Mouse (Mus musculus) embryonic facial prominence, embryonic 14.5 days (tissue): ENCODE results near the gene Lzts3. TPM values are rescaled to one million over a fixed set of nuclear protein-coding genes. Genes with fewer than 3 reads are reported as not detected.
A peak's percentile ranks its signal among the peaks of the same experiment; 100 is the strongest.

Experiments used
- ATAC-seq: fragments of 200-750 bp; cut with Nextera tagmentation; 2 replicates; pipeline ENCODE4 v1.8.0; 2017; ENCODE audit warnings: low read depth, moderate number of reproducible peaks, moderate TSS enrichment
- DNase-seq: peaks from one replicate; pipeline ENCODE4 v3.0.0-alpha.2; 2015; ENCODE audit warnings: low spot score
- H3K27ac ChIP-seq: fragments of 300-500 bp; sonication (generic); replicated peaks from 2 replicates; pipeline ENCODE4 v1.5.1; 2014; ENCODE audit warnings: low read depth, mild to moderate bottlenecking, low read length, moderate library complexity
- H3K27me3 ChIP-seq: fragments of 300-500 bp; sonication (generic); replicated peaks from 2 replicates; pipeline ENCODE4 v1.6.1; 2014; ENCODE audit warnings: low read length; ENCODE audit not compliant: control insufficient read depth, insufficient read depth
- H3K36me3 ChIP-seq: fragments of 300-500 bp; sonication (generic); 2 replicates; pipeline ENCODE4 v1.6.1; 2014; ENCODE audit warnings: low read length, mixed read lengths; ENCODE audit not compliant: control insufficient read depth, insufficient read depth
- H3K4me1 ChIP-seq: fragments of 300-500 bp; sonication (generic); 2 replicates; pipeline ENCODE4 v1.6.1; 2014; ENCODE audit warnings: antibody characterized with exemption, low read length; ENCODE audit not compliant: control insufficient read depth, insufficient read depth
- H3K4me2 ChIP-seq: fragments of 300-500 bp; sonication (generic); 2 replicates; pipeline ENCODE4 v1.6.1; 2014; ENCODE audit warnings: low read depth, mild to moderate bottlenecking, low read length, moderate library complexity, mixed read lengths
- H3K4me3 ChIP-seq: fragments of 300-500 bp; sonication (generic); 2 replicates; pipeline ENCODE4 v1.5.1; 2014; ENCODE audit warnings: low read depth, mild to moderate bottlenecking, low read length
- H3K9ac ChIP-seq: fragments of 300-500 bp; sonication (generic); 2 replicates; pipeline ENCODE4 v1.6.1; 2014; ENCODE audit warnings: low read depth, mild to moderate bottlenecking, low read length, moderate library complexity, mixed read lengths
- H3K9me3 ChIP-seq: fragments of 300-500 bp; sonication (generic); 2 replicates; pipeline ENCODE4 v1.6.1; 2016; ENCODE audit warnings: low read length; ENCODE audit not compliant: control insufficient read depth
- WGBS: fragments of 180-500 bp; shearing (Covaris S2); extraction: QIAGEN DNeasy Blood & Tissue Kit; methylation state at CpG from one replicate; pipeline ENCODE4 v1.1.7; 2014; 5-methylcytosine and 5-hydroxymethylcytosine counted together
- polyA plus RNA-seq: library from polyadenylated mRNA; unstranded; fragments of >200 nt; fragmentation: Nextera tagmentation; extraction: Ambion mirVana; gene quantifications from 2 replicates; pipeline ENCODE4 v1.2.1, GENCODE M21; 2014

Lzts3 gene
- polyA plus RNA-seq, result 1.6 and 1.8 TPM in 2 replicates

DNA sequence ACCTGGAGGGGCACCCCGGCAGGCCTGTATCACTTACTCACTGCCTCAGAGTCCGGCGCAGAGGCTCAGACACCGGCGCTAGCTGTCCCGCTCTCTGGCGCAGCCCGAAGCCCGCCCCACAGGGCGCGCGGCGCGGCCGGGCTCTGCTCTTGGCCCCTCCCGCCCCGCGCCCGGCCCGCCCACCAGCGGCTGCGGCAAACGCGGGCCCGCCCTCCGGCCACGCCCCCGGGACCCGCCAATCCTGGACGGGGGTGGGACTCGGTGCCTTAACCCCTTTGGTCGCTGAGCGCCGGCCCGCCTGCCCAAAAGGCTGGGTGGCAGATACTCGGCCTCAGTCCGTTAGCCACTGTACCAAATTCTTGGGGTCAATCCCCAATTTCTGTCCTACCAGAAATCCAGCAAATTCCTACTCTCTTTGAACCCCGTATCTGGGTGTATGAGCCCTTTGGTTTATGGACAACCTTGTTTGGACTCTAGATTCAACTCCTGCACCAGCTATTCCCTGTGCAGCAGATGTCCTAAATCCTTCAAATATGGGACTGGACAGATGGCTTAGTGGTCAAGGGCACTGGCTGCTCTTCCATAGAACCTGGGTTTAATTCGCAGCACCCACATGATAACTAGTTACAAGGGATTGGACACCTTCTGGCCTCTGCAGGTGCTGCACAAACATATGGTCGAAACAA lies at the start of gene Lzts3:
Lzts3 (minus strand) TSS at position 120 of the 686 bp plus-strand sequence.
- ATAC-seq (peak; percentile 93), DNase-seq (peak; percentile 95)
- no peaks in the 10 kb centered on the region for H3K36me3 ChIP-seq
- no peak within 1 kb of the TSS for H3K27ac ChIP-seq
- peak within 1 kb of the TSS; percentile 76 for H3K4me3 ChIP-seq
- peaks cover 9% of the 10 kb centered on the region; the same call in 1 of the 2 replicates for H3K4me1 ChIP-seq
- peak within 1 kb of the TSS; percentile 74 for H3K9ac ChIP-seq
- no peaks in the 10 kb centered on the region for H3K9me3 ChIP-seq
- peaks cover 2% of the 10 kb centered on the region for H3K27me3 ChIP-seq
- peak within 1 kb of the TSS; percentile 96 for H3K4me2 ChIP-seq
- WGBS, result 5% methylated on average over 20 of the region's 40 CpGs

DNA sequence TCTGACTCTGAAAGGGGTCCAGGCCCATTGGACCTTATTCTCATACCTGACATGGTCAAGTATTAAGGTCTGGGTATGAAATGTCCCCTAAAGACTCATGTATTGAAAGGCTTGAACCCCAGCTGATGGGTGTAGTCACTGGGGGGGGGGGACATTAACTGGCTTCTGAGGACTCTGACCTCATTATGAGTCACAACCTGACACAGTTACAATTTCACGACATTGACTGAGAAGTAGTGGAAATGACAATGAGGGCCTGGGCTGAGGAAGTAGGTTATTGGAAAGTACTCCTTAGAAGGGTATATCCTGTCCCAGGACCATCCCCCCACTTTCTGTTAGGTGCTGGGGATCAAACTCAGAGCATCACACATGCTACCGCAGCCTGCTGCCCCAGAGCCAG lies 46.4 kb upstream of the Lzts3 start:
- no peak for ATAC-seq
- WGBS, result 83% methylated on average over 2 of the region's 2 CpGs
- no peaks in the 10 kb centered on the region for H3K27me3 ChIP-seq

DNA sequence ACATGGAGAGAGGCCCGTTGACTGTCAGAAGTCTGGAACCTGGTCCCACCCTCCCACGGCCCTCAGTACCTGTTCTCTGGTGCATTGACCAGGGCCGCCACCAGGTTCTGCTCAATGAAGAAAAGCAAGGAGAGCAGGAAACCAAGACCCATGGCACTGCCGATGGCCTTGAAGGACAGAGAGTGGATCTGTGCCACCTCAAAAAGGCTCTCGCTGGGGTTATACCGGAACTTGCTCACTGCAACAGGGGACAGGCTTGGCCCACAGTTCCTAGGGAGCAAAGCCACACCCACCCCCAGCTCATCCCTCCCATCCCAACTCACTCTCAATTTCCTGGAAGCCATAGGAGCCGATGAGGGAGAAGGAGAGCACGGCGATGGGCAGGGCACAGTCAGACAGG lies 42.8 kb upstream of the Lzts3 start:
- H3K4me1 ChIP-seq, result no peaks in the 10 kb centered on the region
- H3K9ac ChIP-seq, result no peak overlapping the region
- DNase-seq, result no peak
- H3K4me3 ChIP-seq, result no peak overlapping the region
- H3K36me3 ChIP-seq, result peaks cover 43% of the 10 kb centered on the region
- no peak overlapping the region for H3K4me2 ChIP-seq
- no peaks in the 10 kb centered on the region for H3K9me3 ChIP-seq
- no peak overlapping the region for H3K27ac ChIP-seq
- no peaks in the 10 kb centered on the region for H3K27me3 ChIP-seq
- ATAC-seq, result no peak
- WGBS, result 92% methylated on average over 9 of the region's 9 CpGs

More for the DNA sequence above, 46.4 kb upstream of the Lzts3 start:
- no peaks in the 10 kb centered on the region for H3K9me3 ChIP-seq
- H3K36me3 ChIP-seq, result peaks cover 10% of the 10 kb centered on the region; the same call in 1 of the 2 replicates
- no peak for DNase-seq
- H3K9ac ChIP-seq, result no peak overlapping the region
- H3K4me3 ChIP-seq, result no peak overlapping the region
- H3K27ac ChIP-seq, result no peak overlapping the region
- H3K4me2 ChIP-seq, result no peak overlapping the region
- H3K4me1 ChIP-seq, result no peaks in the 10 kb centered on the region

DNA sequence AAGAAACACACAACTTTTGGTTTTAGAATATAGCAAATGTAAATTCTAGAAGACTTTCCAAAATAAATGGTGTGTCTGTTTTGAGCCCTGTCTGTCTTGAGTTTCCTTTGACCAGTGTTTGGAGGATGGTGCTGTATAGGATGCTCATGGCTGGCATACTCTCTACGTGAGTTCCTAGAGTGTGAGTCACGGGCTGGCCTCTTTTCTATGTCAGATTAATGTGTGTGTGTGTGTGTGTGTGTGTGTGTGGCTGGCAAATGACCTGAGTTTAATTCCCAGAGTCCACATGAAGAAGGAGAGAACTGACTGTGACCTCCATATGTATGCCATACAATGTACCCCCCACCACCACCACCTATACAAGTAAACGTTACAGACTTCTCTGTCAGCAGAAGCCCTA lies 38.9 kb upstream of the Lzts3 start:
- H3K9ac ChIP-seq, result no peak overlapping the region
- H3K27me3 ChIP-seq, result no peaks in the 10 kb centered on the region
- no peaks in the 10 kb centered on the region for H3K4me1 ChIP-seq
- DNase-seq (no peak), ATAC-seq (no peak)
- H3K4me2 ChIP-seq, result no peak overlapping the region
- H3K36me3 ChIP-seq, result peaks cover 81% of the 10 kb centered on the region
- no peak overlapping the region for H3K4me3 ChIP-seq
- H3K27ac ChIP-seq, result no peak overlapping the region
- 84% methylated on average over 3 of the region's 3 CpGs for WGBS
- H3K9me3 ChIP-seq, result no peaks in the 10 kb centered on the region

DNA sequence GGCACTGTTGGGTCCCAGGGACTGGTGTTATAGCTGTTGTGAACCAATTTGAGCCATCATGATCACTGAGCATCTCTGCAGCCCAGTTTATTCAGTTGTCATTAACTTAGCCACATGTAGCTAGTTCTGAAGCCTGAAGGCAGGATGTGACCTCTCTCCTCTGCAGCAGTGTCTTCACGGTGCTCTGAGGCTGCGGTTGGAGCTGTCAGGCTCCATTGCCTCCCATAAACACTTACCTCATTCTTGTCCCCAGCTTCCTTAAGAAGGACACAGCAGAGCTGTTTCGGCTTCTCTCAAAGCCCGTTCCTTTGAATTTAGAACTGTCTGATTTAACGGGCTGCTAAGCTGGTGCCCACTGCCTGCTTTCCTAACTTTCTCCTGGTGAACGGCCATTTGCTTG lies 37.3 kb upstream of the Lzts3 start:
- H3K4me1 ChIP-seq, result no peaks in the 10 kb centered on the region
- ATAC-seq (no peak), DNase-seq (no peak)
- peaks cover 94% of the 10 kb centered on the region for H3K36me3 ChIP-seq
- no peak overlapping the region for H3K4me3 ChIP-seq
- no peaks in the 10 kb centered on the region for H3K27me3 ChIP-seq
- 90% methylated on average over 6 of the region's 6 CpGs for whole genome bisulfite sequencing
- H3K4me2 ChIP-seq, result no peak overlapping the region
- no peak overlapping the region for H3K27ac ChIP-seq
- no peaks in the 10 kb centered on the region for H3K9me3 ChIP-seq
- no peak overlapping the region for H3K9ac ChIP-seq

DNA sequence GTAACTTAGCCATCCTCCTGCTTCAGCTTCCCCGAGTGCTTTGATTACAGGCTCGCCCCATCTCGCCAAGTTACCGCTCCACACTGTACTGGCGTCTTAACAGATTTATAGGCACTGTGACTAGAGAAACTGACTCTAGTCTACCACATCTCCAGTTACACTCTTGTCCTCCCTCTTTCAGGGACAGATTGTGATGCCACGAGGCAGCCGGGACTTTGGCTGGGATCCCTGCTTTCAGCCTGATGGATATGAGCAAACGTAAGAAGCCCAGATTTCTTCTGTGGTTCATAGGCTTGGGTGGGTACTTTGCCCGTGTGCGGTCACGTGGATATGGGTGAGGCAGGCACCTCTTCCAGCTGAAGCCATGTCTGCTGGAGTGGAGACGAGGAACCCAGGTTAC lies 36.6 kb upstream of the Lzts3 start:
- H3K9me3 ChIP-seq, result no peaks in the 10 kb centered on the region
- H3K4me2 ChIP-seq, result no peak overlapping the region
- H3K4me1 ChIP-seq, result no peaks in the 10 kb centered on the region
- DNase-seq (no peak), ATAC-seq (no peak)
- WGBS, result 97% methylated on average over 12 of the region's 12 CpGs
- no peak overlapping the region for H3K4me3 ChIP-seq
- H3K9ac ChIP-seq, result no peak overlapping the region
- no peaks in the 10 kb centered on the region for H3K27me3 ChIP-seq
- peaks cover 94% of the 10 kb centered on the region for H3K36me3 ChIP-seq
- H3K27ac ChIP-seq, result no peak overlapping the region

DNA sequence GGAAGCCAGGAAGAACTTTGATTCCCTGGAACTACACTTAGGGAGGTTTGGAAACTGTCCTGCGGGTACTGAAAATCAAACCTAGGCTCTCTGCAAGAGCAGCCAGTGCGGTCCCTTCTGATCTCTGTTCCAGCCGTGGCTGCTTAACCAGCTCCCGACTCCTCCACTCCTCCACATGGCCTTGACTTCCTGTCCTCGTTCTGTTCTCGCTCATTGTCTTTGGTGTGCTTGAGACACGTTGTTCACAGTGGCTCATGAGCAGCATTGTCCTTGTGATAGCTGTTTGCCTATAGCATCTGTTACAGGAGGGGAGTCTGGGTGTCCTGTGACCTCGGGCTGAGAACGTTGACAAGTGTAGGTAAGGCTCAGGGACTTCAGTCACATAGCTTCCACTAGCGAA lies 34.6 kb upstream of the Lzts3 start:
- DNase-seq (no peak), ATAC-seq (no peak)
- Histone ChIP-seq H3K4me1 (no peaks in the 10 kb centered on the region), H3K27ac (no peak overlapping the region), H3K9me3 (no peaks in the 10 kb centered on the region), H3K4me2 (no peak overlapping the region), H3K4me3 (no peak overlapping the region), H3K27me3 (no peaks in the 10 kb centered on the region), H3K9ac (no peak overlapping the region), H3K36me3 (peaks cover 94% of the 10 kb centered on the region)
- WGBS, result 81% methylated on average over 10 of the region's 10 CpGs

DNA sequence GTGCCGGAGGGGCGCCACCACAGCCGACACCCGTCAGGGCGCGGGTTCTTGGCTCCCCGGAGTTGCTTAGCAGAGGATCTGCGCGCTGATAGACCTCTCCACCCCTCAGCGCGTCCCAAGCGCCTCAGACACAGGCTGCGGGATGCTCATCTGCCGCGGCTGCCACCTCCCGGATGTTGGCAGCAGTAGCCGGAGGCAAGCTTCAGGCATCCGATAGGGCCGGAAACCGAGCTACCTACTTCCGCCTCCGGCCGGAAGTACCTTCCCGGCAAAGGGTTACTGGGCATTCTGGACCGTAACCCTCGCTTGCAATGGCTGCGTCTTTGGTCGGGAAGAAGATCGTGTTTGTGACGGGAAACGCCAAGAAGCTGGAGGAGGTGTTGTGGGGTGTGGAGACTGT lies 25.0 kb upstream of the Lzts3 start, which contains the start of gene Itpa:
Itpa (plus strand) TSS at position 52 of the 400 bp plus-strand sequence.
- peak; percentile 64 for ATAC-seq
- Histone ChIP-seq H3K4me2 (peak within 1 kb of the TSS; percentile 68), H3K9ac (peak within 1 kb of the TSS; percentile 83), H3K27ac (peak within 1 kb of the TSS; percentile 79), H3K27me3 (no peaks in the 10 kb centered on the region), H3K36me3 (peaks cover 19% of the 10 kb centered on the region), H3K9me3 (no peaks in the 10 kb centered on the region), H3K4me1 (peaks cover 19% of the 10 kb centered on the region), H3K4me3 (peak within 1 kb of the TSS; percentile 65)
- DNase-seq, result peak; percentile 96
- WGBS, result 1% methylated on average over 30 of the region's 31 CpGs
